Mouse (Mus musculus): ENCODE data around the gene Ufc1. TPM values are rescaled to one million over a fixed set of nuclear protein-coding genes. Genes with fewer than 3 reads are reported as not detected.

The Ufc1 gene
- total and polyA plus RNA-seq, 3 experiments = 71.0 to 408 (median 101) TPM

DNA sequence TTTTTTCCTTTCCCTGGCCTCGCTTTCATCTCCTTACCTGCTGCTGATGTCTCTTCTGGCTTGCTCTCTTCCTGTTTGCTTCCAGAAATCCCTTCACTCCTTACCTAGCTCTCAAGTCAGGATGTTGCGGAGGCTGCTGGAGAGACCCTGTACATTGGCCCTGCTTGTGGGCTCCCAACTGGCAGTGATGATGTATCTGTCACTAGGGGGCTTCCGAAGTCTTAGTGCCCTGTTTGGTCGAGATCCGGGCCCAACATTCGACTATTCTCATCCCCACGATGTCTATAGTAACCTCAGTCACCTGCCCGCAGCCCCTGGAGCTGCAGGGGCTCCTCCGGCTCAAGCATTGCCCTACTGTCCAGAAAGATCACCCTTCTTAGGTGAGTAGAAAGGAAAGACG lies 23.2 kb downstream of the Ufc1 start:
- peak; percentile 46 for DNase-seq (ENCODE audit: low read depth, low spot score)
- TF ChIP-seq NELFE (IDR thresholded peaks at IDR 0.05; ENCODE audit: low read depth, low read length) = 0 out of 2 replicates have a peak, but pooled peaks have one; percentile 10
- TF ChIP-seq ZMIZ1 (IDR thresholded peaks at IDR 0.05; ENCODE audit: low read depth, low read length) = 0 out of 2 replicates have a peak, but pooled peaks have one; percentile 14
- TF ChIP-seq SIN3A (IDR thresholded peaks at IDR 0.05; ENCODE audit: low read length) = no peak; the same call in 1 of the 2 replicates
- H3K4me1 ChIP-seq (ENCODE audit: control insufficient read depth in 1 of 2, insufficient read depth in 2 of 2, low read length in 2 of 2) = peaks cover 16 to 23% of the 10 kb centered on the region in 2 experiments
- H3K79me2 ChIP-seq (ENCODE audit: control insufficient read depth, insufficient read depth, low read length, poor library complexity) = no peaks in the 10 kb centered on the region; the same call in 1 of the 2 replicates
- H3K27me3 ChIP-seq (ENCODE audit: control insufficient read depth in 1 of 2, insufficient read depth in 2 of 2, low read length in 2 of 2) = no peaks in the 10 kb centered on the region
- H3K4me3 ChIP-seq (ENCODE audit: control insufficient read depth in 1 of 2, insufficient read depth in 1 of 2, low read depth in 2 of 2, low read length in 2 of 2) = peak overlapping the region; percentile 73 to 89
- peak overlapping the region; percentile 53 for H3K27ac ChIP-seq (ENCODE audit: control insufficient read depth, low read depth, low read length)
- no peaks in the 10 kb centered on the region for H3K9me3 ChIP-seq (replicated peaks; ENCODE audit: insufficient read depth, low read length)
- H3K9ac ChIP-seq (ENCODE audit: control insufficient read depth, low read depth, low read length, poor library complexity, severe bottlenecking) = peak overlapping the region; percentile 51
- peaks cover 1 to 30% of the 10 kb centered on the region in 2 experiments; a peak in 3 of 4 replicates for H3K36me3 ChIP-seq (ENCODE audit: control insufficient read depth in 1 of 2, insufficient read depth in 2 of 2, low read length in 2 of 2)

DNA sequence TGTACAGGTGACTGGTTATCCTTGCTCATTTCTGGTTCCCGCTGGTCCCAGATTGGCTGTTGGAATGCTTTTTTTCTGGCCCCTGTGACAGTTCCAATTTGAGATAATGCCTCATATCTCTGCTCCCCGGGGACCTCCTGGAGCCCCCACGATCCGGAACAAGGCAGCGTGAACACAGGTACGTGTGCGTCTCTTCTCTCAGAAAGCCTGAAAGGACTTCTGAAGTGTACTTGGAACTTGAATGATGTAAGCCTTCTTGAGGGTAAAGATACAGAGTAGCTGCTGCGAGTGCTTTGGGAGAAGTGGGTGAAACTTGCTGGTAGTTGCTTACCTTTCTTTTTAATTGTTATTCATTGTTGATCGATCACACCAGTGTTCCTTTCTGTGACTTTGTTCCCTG lies 23.6 kb downstream of the Ufc1 start:
- Histone ChIP-seq H3K4me1 (ENCODE audit: control insufficient read depth in 1 of 2, insufficient read depth in 2 of 2, low read length in 2 of 2) (peaks cover 17 to 26% of the 10 kb centered on the region in 2 experiments), H3K4me3 (ENCODE audit: control insufficient read depth in 1 of 2, insufficient read depth in 1 of 2, low read depth in 2 of 2, low read length in 2 of 2) (peak overlapping the region; percentile 73 to 89), H3K27me3 (ENCODE audit: control insufficient read depth in 1 of 2, insufficient read depth in 2 of 2, low read length in 2 of 2) (no peaks in the 10 kb centered on the region), H3K79me2 (ENCODE audit: control insufficient read depth, insufficient read depth, low read length, poor library complexity) (no peaks in the 10 kb centered on the region; the same call in 1 of the 2 replicates), H3K9ac (ENCODE audit: control insufficient read depth, low read depth, low read length, poor library complexity, severe bottlenecking) (peak overlapping the region; percentile 67), H3K27ac (ENCODE audit: control insufficient read depth, low read depth, low read length) (peak overlapping the region; percentile 53), H3K9me3 (replicated peaks; ENCODE audit: insufficient read depth, low read length) (no peaks in the 10 kb centered on the region), H3K36me3 (ENCODE audit: control insufficient read depth in 1 of 2, insufficient read depth in 2 of 2, low read length in 2 of 2) (peaks cover under 1 to 26% of the 10 kb centered on the region in 2 experiments; a peak in 3 of 4 replicates)
- TF ChIP-seq ZKSCAN1 (IDR thresholded peaks at IDR 0.05; ENCODE audit: low read depth, low read length) = no peak
- TF ChIP-seq GATA1 (IDR thresholded peaks at IDR 0.05; ENCODE audit: low read depth, low read length) = peak; percentile 50
- no peak for TF ChIP-seq TBP (IDR thresholded peaks at IDR 0.05; ENCODE audit: low read depth, low read length)
- TF ChIP-seq TAL1 (IDR thresholded peaks at IDR 0.05; ENCODE audit: low read length) = 0 out of 2 replicates have a peak, but pooled peaks have one; percentile 27
- 0 out of 2 replicates have a peak, but pooled peaks have one; percentile 19 for TF ChIP-seq ETS1 (IDR thresholded peaks at IDR 0.05; ENCODE audit: low read depth, low read length)
- peak; percentile 64 for DNase-seq (ENCODE audit: low read depth, low spot score)

DNA sequence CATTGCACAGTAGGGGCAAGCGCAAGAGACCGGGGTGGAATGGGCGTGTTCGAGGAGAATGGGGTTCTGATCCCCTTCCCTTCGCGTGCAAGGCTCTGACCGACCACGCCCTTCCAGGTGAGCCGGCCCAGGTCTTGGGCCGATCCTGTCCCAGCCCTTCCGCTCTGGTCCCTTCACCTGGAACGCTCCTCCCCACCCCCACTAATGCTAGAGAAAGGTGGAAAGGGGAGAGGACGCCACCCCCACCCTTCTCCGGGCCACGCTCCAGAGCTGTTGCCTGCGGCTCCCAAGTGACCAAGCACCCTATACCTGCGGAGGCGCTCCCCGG lies 24.3 kb downstream of the Ufc1 start:
- Histone ChIP-seq H3K9me3 (replicated peaks; ENCODE audit: insufficient read depth, low read length) (no peaks in the 10 kb centered on the region), H3K36me3 (ENCODE audit: control insufficient read depth in 1 of 2, insufficient read depth in 2 of 2, low read length in 2 of 2) (peaks cover 0 to 29% of the 10 kb centered on the region in 2 experiments; a peak in 2 of 4 replicates), H3K27ac (ENCODE audit: control insufficient read depth, low read depth, low read length) (peak overlapping the region; percentile 53), H3K79me2 (ENCODE audit: control insufficient read depth, insufficient read depth, low read length, poor library complexity) (no peaks in the 10 kb centered on the region; the same call in 1 of the 2 replicates), H3K27me3 (ENCODE audit: control insufficient read depth in 1 of 2, insufficient read depth in 2 of 2, low read length in 2 of 2) (no peaks in the 10 kb centered on the region), H3K4me1 (ENCODE audit: control insufficient read depth in 1 of 2, insufficient read depth in 2 of 2, low read length in 2 of 2) (peaks cover 17 to 30% of the 10 kb centered on the region in 2 experiments), H3K9ac (ENCODE audit: control insufficient read depth, low read depth, low read length, poor library complexity, severe bottlenecking) (peak overlapping the region; percentile 67), H3K4me3 (ENCODE audit: control insufficient read depth in 1 of 2, insufficient read depth in 1 of 2, low read depth in 2 of 2, low read length in 2 of 2) (peak overlapping the region; percentile 73 to 89)
- TF ChIP-seq POLR2AphosphoS2 (IDR thresholded peaks at IDR 0.05; ENCODE audit: low read length) (no peak), E2F4 (IDR thresholded peaks at IDR 0.05; ENCODE audit: borderline replicate concordance, low read depth, low read length) (no peak), RAD21 (IDR thresholded peaks at IDR 0.05; ENCODE audit: low read depth, low read length) (no peak), MAFK (IDR thresholded peaks at IDR 0.05; ENCODE audit: borderline replicate concordance, low read depth, low read length) (no peak), CHD2 (IDR thresholded peaks at IDR 0.05; ENCODE audit: low read length) (no peak), EP300 (IDR thresholded peaks at IDR 0.05; ENCODE audit: low read depth in 1 of 2, low read length in 2 of 2) (no peak), ZNF384 (IDR thresholded peaks at IDR 0.05; ENCODE audit: low read depth, low read length) (no peak), ZKSCAN1 (IDR thresholded peaks at IDR 0.05; ENCODE audit: low read depth, low read length) (no peak), POLR2AphosphoS5 (IDR thresholded peaks at IDR 0.05; ENCODE audit: borderline replicate concordance, low read depth, low read length) (no peak), TBP (IDR thresholded peaks at IDR 0.05; ENCODE audit: low read depth, low read length) (no peak)
- DNase-seq (ENCODE audit: low read depth, low spot score) = no peak

Data from MEL (cell line).